ENCODE assay signal across 19 mouse cellular contexts in genomic region chr1:151878411-151878810, GRCm38 (mm10).
DNase-seq lines count a peak whose midpoint lies in the region; ATAC-seq lines count a peak whose summit lies in the region.
"Had no signal": no experiment of that assay in that cellular context is flagged by ENCODE, and none has a peak within 500 bp of the region (broad histone marks: within the 10 kb centered on the region; RNA-seq: fewer than 3 reads in every experiment).

No protein-coding gene starts in this region.

- H3K9me3 ChIP-seq in forebrain, embryonic 14.5 days (replicated peaks; ENCODE audit: control insufficient read depth, low read length), result no peaks in the 10 kb centered on the region
- no peaks in the 10 kb centered on the region for H3K9me3 ChIP-seq in forebrain, embryonic 10.5 days
- no peaks in the 10 kb centered on the region for H3K9me3 ChIP-seq in neural tube, embryonic 13.5 days
- H3K9me3 ChIP-seq in limb, embryonic 12.5 days, result no peaks in the 10 kb centered on the region
- H3K9me3 ChIP-seq: embryonic facial prominence, embryonic 12.5 days; heart, embryonic 12.5 days; liver, embryonic 15.5 days; midbrain, embryonic 13.5 days; neural tube, embryonic 15.5 days had no signal

- H3K4me2 ChIP-seq in forebrain, embryonic 14.5 days (ENCODE audit: low read length), result no peak overlapping the region
- no peak overlapping the region for H3K4me2 ChIP-seq in neural tube, embryonic 13.5 days
- H3K4me2 ChIP-seq in limb, embryonic 12.5 days, result no peak overlapping the region
- H3K4me2 ChIP-seq: embryonic facial prominence, embryonic 12.5 days; heart, embryonic 12.5 days; hindbrain, embryonic 14.5 days; liver, embryonic 15.5 days; midbrain, embryonic 13.5 days; neural tube, embryonic 15.5 days had no signal

- no peaks in the 10 kb centered on the region for H3K36me3 ChIP-seq in forebrain, embryonic 14.5 days (ENCODE audit: control insufficient read depth, insufficient read depth, low read length)
- H3K36me3 ChIP-seq in forebrain, embryonic 10.5 days (replicated peaks), result no peaks in the 10 kb centered on the region
- no peaks in the 10 kb centered on the region for H3K36me3 ChIP-seq in neural tube, embryonic 13.5 days
- no peaks in the 10 kb centered on the region for H3K36me3 ChIP-seq in limb, embryonic 12.5 days
- H3K36me3 ChIP-seq: embryonic facial prominence, embryonic 12.5 days; heart, embryonic 12.5 days; liver, embryonic 15.5 days; midbrain, embryonic 13.5 days; neural tube, embryonic 15.5 days had no signal

- H3K4me3 ChIP-seq in forebrain, embryonic 14.5 days (ENCODE audit: low read depth, low read length), result no peak overlapping the region
- no peak overlapping the region for H3K4me3 ChIP-seq in forebrain, embryonic 10.5 days
- no peak overlapping the region for H3K4me3 ChIP-seq in neural tube, embryonic 13.5 days
- no peak overlapping the region for H3K4me3 ChIP-seq in limb, embryonic 12.5 days (replicated peaks)
- H3K4me3 ChIP-seq: embryonic facial prominence, embryonic 12.5 days; heart, embryonic 12.5 days; liver, embryonic 15.5 days; midbrain, embryonic 13.5 days; neural tube, embryonic 15.5 days had no signal

- WGBS in forebrain, embryonic 14.5 days, result 4% methylated on average over 4 of the region's 4 CpGs
- 17% methylated on average over 4 of the region's 4 CpGs for WGBS in forebrain, embryonic 10.5 days
- 11% methylated on average over 4 of the region's 4 CpGs for WGBS in neural tube, embryonic 13.5 days
- WGBS in limb, embryonic 12.5 days, result 52% methylated on average over 4 of the region's 4 CpGs

- peak; percentile 32 for ATAC-seq in forebrain, embryonic 14.5 days
- no peak for ATAC-seq in neural tube, embryonic 13.5 days (ENCODE audit: low read depth)
- no peak for ATAC-seq in limb, embryonic 12.5 days (ENCODE audit: insufficient number of reproducible peaks, insufficient read depth, low FRiP score, low TSS enrichment, low read depth)
- ATAC-seq: lung, postnatal 0 days; midbrain, embryonic 13.5 days had no signal

- H3K27me3 ChIP-seq in forebrain, embryonic 14.5 days (replicated peaks; ENCODE audit: control insufficient read depth, insufficient read depth, low read length), result no peaks in the 10 kb centered on the region
- H3K27me3 ChIP-seq in forebrain, embryonic 10.5 days (ENCODE audit: poor library complexity, severe bottlenecking), result peaks cover 31% of the 10 kb centered on the region; the same call in 1 of the 2 replicates
- H3K27me3 ChIP-seq in neural tube, embryonic 13.5 days, result no peaks in the 10 kb centered on the region
- H3K27me3 ChIP-seq in limb, embryonic 12.5 days, result no peaks in the 10 kb centered on the region
- H3K27me3 ChIP-seq: embryonic facial prominence, embryonic 12.5 days; heart, embryonic 12.5 days; liver, embryonic 15.5 days; midbrain, embryonic 13.5 days; neural tube, embryonic 15.5 days had no signal

- no peak overlapping the region for H3K27ac ChIP-seq in forebrain, embryonic 14.5 days (ENCODE audit: low read depth, low read length)
- H3K27ac ChIP-seq in forebrain, embryonic 10.5 days, result no peak overlapping the region
- 0 out of 2 replicates have a peak overlapping the region, but pooled peaks have one; percentile 0 for H3K27ac ChIP-seq in neural tube, embryonic 13.5 days (replicated peaks)
- peak overlapping the region; percentile 70 for H3K27ac ChIP-seq in limb, embryonic 12.5 days
- H3K27ac ChIP-seq: embryonic facial prominence, embryonic 12.5 days; hindbrain, embryonic 14.5 days; liver, embryonic 15.5 days; midbrain, embryonic 13.5 days; neural tube, embryonic 15.5 days had no signal

- H3K4me1 ChIP-seq in forebrain, embryonic 14.5 days (ENCODE audit: control insufficient read depth, insufficient read depth, low read length), result peaks cover 15% of the 10 kb centered on the region
- H3K4me1 ChIP-seq in forebrain, embryonic 10.5 days, result peaks cover 40% of the 10 kb centered on the region
- H3K4me1 ChIP-seq in neural tube, embryonic 13.5 days (replicated peaks), result peaks cover 30% of the 10 kb centered on the region; the same call in 1 of the 2 replicates
- peaks cover 15% of the 10 kb centered on the region; the same call in 1 of the 2 replicates for H3K4me1 ChIP-seq in limb, embryonic 12.5 days (replicated peaks)
- H3K4me1 ChIP-seq: embryonic facial prominence, embryonic 12.5 days; liver, embryonic 15.5 days had no signal

- no peak overlapping the region for H3K9ac ChIP-seq in forebrain, embryonic 14.5 days (ENCODE audit: low read length)
- H3K9ac ChIP-seq in neural tube, embryonic 13.5 days, result no peak overlapping the region
- H3K9ac ChIP-seq in limb, embryonic 12.5 days (replicated peaks), result no peak overlapping the region
- H3K9ac ChIP-seq: embryonic facial prominence, embryonic 12.5 days; heart, embryonic 12.5 days; hindbrain, embryonic 14.5 days; liver, embryonic 15.5 days; midbrain, embryonic 13.5 days; neural tube, embryonic 15.5 days had no signal

- DNase-seq in forebrain, embryonic 14.5 days (ENCODE audit: low spot score), result peak; percentile 42
- no peak for DNase-seq in forebrain, embryonic 10.5 days (ENCODE audit: extremely low spot score, low spot score)
- DNase-seq in neural tube, embryonic 10.5 days (ENCODE audit: extremely low spot score, low spot score), result no peak
- DNase-seq in right cerebral cortex, postnatal 4 days, result no peak
- DNase-seq in urinary bladder, adult 18-20 months (ENCODE audit: low spot score in 2 of 2), result no peak
- no peak for DNase-seq in thymus, postnatal 25 days
- DNase-seq: adrenal gland, adult 8-10 months; cerebellum, adult 9-11 months; heart, postnatal 14 days; thymus, postnatal 36 days had no signal

Comparison
In these comparisons a context has a peak if more than half of its experiments do, and no peak if none do; other contexts are left out.
1. H3K27ac ChIP-seq: peak in neural tube, embryonic 13.5 days (single experiment) and limb, embryonic 12.5 days (single experiment); none in forebrain, embryonic 14.5 days (single experiment) and forebrain, embryonic 10.5 days (single experiment).